Mouse (Mus musculus): ENCODE results near the gene Zfp866.

The Zfp866 gene

GRCm38 (mm10) chr8:69790773-69791367 lies at the start of gene Zfp866, which contains the start of gene Atp13a1:
Gene Zfp866, minus strand, starts transcription at chr8:69791178.
Gene Atp13a1, plus strand, starts transcription at chr8:69791163.
- DNase-seq: peak; percentile 79 to 87

DNA sequence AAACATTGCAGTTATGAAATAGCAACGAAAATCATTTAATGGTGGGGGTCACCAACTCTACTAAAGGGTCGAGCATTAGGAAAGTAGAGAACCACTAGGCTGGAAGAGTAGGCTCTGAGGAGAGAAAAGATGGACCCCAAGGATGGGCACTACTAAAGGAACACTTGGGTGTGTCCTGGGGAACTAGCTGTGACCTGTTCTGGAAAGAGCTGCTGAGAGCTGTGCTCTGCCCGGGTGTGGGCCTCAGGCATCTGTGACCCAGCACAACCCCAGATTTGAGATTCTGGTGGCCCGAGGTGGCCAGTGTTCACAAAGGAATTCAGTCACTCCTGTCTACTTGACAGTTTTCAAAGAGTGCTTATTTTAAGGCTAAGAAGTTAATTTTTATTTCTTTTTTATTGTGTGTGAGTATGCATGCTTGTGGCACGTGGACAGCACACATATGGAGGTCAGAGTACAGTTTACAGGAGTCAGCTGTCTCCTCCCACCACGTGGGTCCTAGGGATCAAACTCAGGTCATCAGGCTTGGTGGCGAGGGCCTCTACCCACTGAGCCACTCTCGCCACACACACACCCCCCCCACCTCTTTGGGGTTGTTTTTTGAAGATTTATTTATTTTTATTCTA lies 46.2 kb upstream of the Zfp866 start:
- no peak for DNase-seq

DNA sequence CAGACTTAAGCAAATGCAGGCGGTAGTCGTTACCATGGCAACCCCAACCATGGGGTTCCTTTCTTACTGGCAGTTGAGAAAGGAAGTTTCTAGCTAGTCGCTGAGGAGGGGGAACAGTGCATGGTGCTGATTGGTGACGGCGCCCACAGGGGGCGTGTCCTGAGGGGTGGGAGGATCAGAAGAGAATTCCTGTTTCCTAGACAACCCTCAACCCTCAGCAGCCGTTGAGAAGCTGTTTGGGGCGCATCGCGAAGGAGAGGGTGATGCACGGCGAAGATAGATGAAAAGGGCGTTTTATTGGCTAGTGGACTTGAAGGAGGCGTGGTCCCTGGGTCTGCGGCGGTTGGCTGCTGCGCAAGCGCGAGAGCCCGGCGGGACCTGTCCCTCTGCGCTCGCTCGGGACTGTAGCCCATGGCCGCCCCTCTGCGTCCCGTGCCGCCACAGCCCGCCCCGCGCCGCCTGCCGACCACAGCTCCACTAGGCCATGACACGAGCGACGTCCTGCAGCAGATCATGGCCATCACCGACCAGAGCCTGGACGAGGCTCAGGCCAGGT lies 41.4 kb upstream of the Zfp866 start, which contains the start of gene Pbx4:
Gene Pbx4 (plus strand): TSS at position 194 of the 556 bp plus-strand sequence.
- peak; percentile 94 to 97 for DNase-seq

GRCm38 (mm10) chr8:69826371-69826770 lies 35.4 kb upstream of the Zfp866 start:
- DNase-seq: no peak

DNA sequence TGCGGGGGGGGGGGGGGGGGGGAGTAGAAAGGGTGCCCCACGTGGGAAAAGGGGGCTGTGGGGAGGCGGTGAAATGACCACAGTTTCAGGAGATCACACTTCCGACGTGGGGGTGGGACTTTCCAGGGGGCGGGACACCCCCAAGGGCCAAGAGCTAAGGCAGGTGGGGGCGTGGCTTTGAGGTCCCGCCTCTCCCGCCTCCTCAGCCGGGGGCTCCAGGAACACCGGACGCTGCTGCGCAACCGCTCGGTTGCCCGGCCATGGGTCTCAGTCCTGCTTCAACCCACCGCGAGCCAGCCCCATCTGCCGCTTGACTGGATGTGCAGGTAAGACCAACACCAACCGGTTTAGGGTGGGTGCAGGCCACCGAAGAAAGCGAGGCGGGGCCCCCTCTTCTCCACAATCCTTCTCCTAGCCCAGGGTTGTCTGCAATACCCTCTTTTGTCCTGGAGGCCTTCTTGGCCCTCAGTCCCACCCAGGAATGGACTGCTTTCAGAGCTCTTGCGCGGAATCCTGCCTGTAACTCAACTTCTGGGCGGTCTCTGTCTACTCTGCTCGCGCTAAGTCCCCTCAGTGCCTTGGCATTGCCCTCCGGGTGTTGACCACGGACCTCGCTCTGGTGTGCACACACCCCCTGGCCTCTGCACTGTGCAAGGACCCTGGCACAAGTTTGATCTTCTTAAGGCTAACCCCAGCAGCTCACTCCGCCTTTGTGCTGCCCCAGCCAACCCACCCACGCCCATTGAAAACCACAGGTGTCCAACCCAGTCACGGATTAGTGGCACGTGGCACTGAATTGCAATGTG lies 31.6 kb upstream of the Zfp866 start, which contains the start of gene Lpar2:
Gene Lpar2 (plus strand): TSS at position 44 of the 806 bp plus-strand sequence.
- peak; percentile 62 to 72 for DNase-seq

DNA sequence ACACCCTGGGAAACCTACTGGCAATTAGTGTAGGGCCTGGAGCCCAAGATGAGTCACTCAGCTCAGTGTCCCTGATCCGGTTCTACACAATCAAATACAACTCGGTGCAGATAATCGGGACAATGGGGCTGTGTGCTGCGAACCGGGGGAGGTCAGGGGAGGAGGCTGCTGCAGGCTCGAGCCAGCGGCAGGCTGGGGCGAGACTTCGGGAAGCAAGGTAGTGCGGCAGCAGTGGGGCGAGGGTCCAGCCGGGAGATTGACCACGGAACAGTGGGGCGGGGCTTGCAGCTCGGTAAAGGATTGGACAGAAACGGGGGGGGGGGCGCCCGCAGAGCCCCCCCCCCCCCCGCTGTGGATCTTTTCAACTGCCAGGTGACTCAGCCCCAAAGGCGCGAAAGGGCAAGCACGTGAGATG lies 31.0 kb upstream of the Zfp866 start:
- peak in 1 of 2 experiments; percentile 31 for DNase-seq

DNA sequence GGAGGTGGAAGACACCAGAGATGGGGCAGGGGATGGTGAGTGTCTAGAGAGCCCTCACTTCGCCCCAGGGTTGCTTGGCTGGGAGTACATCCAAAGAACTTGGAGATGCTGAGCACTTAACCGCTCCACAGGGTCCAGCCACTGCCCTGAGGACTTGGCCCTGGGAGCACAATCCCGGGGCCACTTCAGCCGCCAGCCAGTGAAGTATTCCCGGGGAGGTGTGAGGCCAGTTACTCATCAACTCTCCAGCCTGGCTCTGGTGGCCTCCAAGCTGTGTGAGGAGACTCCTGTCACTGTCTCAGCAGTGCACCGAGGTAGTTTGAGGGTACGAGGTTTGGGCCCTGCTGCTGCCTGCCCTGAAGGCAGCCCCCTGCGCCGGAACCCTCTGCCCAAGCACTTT lies 29.5 kb upstream of the Zfp866 start:
- DNase-seq: no peak

DNA sequence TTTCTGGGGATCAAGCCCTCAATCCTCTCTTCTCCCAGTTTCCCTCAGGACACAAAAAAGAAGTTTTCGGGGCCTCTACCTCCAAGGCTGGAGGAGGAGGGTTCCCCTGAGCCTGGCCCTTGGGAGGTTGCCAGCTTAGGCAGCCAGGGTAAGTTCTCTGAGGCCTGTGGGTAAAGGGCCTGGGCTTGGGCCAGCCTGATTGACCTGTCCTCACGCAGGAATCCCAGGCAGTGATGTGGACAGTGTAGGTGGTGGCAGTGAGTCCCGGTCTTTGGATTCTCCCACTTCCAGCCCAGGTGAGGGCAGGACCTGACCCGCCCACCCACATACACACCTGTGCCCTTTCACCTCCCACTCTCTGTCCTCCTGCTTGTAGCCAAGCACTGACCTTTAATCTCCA lies 24.4 kb upstream of the Zfp866 start:
- DNase-seq: no peak

DNA sequence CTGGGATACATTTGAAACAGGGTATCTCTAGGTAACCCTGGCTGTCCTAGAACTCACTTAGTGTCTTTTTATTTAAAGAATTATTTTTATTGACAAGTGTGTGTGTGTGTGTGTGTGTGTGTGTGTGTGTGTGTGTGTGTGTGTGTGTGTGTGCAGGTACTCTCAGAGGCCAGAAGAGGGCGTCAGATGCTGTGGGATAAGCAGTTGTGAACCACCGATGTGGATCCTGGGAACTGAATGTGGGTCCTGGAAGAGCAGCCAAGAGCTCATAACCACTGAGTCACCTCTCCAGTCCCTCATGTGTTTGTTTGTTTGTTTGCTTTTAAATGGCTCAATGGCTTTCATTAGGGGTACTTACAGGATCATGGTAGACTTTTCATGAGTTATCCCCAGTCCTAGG lies 23.9 kb upstream of the Zfp866 start:
- DNase-seq: no peak

GRCm38 (mm10) chr8:69809820-69810219 lies 18.8 kb upstream of the Zfp866 start:
- no peak for DNase-seq

GRCm38 (mm10) chr8:69808864-69809403 lies 18.0 kb upstream of the Zfp866 start:
- DNase-seq: peak; percentile 47 to 60

DNA sequence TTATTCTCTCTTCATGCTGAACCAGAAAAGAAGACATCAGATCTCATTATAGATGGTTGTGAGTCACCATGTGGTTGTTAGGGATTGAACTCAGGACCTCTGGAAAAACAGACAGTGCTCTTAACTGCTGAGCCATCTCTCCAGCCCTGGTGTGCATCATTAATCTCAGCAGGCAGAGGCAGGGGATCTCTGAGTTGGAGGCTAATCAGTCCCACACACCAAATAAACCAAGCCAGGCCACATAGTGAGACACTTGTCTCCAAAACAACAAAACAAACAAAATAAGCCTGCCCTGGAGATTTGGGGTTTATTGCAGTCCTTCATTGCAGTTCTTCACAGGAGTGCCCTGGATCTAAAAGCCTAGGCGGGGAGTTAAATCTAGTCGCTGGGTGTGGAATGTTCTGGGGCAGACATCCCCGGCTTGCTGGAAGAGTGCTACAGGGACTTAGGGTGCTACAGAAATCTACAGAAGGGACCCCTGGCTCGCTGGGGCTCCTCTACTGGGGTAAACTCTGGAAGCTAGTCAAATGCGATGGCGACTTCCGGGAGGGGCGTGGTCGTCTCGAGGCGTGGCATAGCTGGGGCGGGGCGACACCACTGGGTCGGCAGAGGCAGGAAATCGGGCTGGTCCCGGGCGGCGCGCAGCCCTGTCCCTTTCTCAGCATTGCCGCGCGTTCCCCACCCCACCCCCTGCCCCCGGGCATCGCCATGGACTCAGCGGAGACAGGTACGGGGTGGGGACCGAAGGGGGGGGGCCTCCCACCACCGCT lies 17.3 kb upstream of the Zfp866 start, which contains the start of gene Gmip:
Gene Gmip (plus strand): TSS at position 586 of the 770 bp plus-strand sequence.
- DNase-seq: peak; percentile 87 to 91

DNA sequence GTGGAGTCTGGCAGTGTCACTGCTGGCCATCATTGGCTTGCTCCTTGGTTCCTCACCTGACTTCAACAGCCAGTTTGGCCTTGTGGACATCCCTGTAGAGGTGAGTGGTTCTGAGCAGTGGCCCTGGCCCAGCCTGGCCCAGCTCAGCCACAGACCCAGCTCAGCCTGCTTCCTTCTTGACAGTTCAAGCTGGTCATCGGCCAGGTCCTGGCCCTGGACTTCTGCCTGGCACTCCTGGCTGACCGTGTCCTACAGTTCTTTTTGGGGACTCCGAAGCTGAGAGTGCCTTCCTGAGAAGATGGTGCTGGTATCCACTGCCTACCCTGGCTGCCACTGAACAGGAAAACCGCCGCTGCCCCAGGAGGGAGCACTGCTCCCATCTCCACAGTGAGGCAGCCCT lies 16.3 kb upstream of the Zfp866 start:
- DNase-seq: no peak

DNA sequence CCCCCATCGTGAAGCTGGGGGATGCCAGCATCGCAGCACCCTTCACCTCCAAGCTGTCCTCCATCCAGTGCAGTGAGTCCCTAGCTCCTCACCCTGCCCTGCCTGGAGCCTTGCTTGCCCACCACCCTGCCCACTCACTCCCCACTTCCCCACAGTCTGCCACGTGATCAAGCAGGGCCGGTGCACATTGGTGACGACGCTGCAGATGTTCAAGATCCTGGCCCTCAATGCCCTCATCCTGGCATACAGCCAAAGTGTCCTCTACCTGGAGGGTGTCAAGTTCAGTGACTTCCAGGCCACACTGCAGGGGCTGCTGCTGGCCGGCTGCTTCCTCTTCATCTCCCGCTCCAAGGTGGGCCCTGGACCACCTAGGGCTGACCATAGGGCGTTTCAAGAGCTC lies 14.5 kb upstream of the Zfp866 start:
- DNase-seq: peak; percentile 0 to 4

GRCm38 (mm10) chr8:69805086-69805485 lies 14.1 kb upstream of the Zfp866 start:
- DNase-seq: peak in 1 of 2 experiments; percentile 1

GRCm38 (mm10) chr8:69804537-69804936 lies 13.6 kb upstream of the Zfp866 start:
- peak in 1 of 2 experiments; percentile 1 for DNase-seq

DNA sequence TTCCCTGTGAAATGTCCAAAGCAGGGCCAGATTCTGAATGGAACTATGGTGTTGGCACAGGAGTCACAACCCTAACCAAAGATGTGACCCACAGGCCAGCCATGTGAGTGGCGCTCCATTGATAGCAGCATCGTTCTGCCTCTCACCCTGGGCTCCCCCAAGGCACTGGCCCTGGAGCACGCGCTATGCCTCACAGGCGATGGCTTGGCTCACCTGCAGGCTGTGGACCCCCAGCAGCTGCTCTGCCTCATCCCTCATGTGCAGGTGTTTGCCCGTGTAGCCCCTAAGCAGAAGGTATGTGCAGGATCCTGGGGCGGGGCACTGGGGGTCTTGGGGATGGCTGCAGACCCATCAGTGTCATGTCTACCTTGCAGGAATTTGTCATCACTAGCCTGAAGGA lies 12.4 kb upstream of the Zfp866 start:
- peak; percentile 0 to 2 for DNase-seq

DNA sequence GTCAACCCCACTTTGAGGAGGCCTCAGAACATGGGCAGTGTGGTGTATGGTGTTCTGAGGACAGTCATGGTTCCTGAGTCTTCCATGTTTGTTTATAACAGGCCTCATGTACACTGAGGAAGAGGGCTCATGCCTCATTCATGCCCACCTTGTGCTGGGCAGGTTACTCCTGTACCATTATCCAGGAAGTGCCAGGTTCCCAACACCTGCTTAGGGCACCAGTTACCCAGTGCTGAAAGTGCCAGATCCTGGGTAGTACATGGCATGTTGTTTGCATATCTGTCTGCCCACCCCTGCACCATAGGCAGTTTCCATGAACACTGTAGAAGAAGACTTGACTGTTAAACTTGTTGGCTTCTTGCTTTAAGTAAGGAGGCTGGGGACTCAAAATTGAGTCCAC lies 11.2 kb upstream of the Zfp866 start:
- DNase-seq: peak in 1 of 2 experiments; percentile 0

DNA sequence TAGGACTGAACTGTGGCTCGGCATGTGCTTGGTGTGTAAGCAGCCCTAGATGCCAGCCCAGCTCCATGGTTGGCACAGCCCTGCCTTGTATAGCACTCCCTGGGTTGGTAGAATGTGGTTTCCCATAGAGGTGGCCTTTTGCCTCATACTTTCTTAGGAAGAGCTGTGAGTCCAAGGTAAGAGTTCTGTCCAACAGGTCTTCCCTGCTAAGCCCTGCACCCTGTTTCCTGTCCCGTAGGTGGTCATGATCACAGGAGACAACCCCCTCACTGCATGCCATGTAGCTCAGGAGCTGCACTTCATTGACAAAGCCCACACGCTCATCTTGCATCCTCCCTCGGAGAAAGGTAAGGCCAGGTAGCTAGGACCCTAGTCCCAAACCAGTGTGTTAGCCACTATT lies 10.8 kb upstream of the Zfp866 start:
- peak in 1 of 2 experiments; percentile 1 for DNase-seq

- peak in 1 of 2 experiments; percentile 2 for DNase-seq
These were observed 9.0 kb upstream of the Zfp866 start for GRCm38 (mm10) chr8:69799946-69800345.

DNA sequence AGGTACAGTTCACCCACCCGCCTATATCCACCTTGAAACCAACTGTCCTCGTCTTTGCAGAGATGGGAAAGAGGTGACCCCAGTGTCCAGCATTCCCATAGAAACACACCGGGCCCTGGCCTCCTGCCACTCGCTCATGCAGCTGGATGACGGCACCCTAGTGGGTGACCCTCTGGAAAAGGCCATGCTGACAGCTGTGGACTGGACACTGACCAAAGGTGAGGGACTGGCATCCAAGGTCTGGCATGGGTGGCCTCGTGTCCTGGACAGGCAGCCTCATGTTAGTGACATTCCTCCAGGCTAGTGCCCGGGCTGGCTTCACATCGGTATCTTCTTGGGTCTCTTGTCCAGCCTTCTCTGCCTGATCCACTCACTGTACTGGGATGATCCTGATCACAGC lies 8.3 kb upstream of the Zfp866 start:
- peak in 1 of 2 experiments; percentile 2 for DNase-seq

- peak in 1 of 2 experiments; percentile 2 for DNase-seq
These were observed 6.7 kb upstream of the Zfp866 start for GRCm38 (mm10) chr8:69797661-69798060.

All from thymus, adult 18-20 months (tissue).